Mouse (Mus musculus): ENCODE data around the gene Adra1b. TPM values are rescaled to one million over a fixed set of nuclear protein-coding genes. Genes with fewer than 3 reads are reported as not detected.

Adra1b gene
- polyA plus RNA-seq, 1 experiment from 2014 or later = 0.34 TPM

DNA sequence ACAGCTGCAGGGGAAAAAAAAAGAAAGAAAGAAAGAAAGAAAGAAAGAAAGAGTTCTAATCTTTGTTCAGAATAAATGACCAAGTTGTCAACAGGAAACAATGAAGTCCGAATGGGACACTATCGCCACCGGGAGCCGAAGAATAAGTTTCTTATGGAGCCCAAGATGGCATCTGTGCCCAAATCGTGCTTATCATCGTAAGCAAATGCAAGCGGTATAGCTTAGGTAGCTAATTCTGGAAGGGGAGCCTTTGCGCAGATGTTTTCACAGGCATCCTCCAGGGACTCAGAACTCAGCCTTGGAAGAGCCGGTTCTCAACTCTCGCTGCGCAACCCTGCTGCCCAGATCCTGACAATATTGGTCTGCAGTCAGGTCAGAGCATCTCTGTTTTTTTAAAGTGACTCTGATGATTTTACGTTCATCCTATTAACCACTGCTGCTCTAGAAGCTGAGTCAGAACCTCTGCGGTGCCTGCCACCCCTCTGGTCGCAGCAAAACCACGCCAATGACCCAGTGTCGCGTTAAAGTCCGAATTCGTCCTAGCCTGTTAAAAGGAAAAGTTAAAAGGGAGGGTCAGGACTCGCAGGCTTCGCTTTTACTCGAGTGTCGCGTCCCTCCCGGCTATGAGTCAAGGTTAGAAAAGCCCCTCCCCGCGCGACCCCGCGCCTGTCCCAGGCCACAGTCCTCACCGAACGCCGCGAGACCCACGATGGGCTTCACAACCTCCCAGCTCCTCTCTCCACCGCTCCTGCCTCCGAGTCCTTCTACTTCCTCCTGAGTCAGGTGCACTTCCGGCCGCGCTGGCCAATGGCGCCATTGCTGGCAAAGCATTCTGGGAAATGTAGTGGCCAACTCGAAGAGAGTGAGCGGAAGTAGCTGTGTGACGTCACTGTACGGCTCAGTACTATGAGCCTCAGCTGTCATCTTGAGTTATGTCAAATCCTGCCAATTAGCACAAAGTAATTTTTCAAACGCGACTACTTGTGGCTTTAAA lies 153.5 kb downstream of the Adra1b start, which contains the start of gene Ttc1:
Ttc1 (minus strand) TSS at position 776 of the 994 bp plus-strand sequence.
- Histone ChIP-seq H3K4me3 (replicated peaks) (peak within 1 kb of the TSS; percentile 66), H3K4me1 (replicated peaks) (peaks cover 9% of the 10 kb centered on the region; the same call in 1 of the 2 replicates), H3K4me2 (replicated peaks) (peak within 1 kb of the TSS; percentile 78), H3K36me3 (peaks cover 5% of the 10 kb centered on the region), H3K27ac (no peak within 1 kb of the TSS), H3K9me3 (no peaks in the 10 kb centered on the region), H3K9ac (peak within 1 kb of the TSS; percentile 57), H3K27me3 (replicated peaks) (no peaks in the 10 kb centered on the region)
- WGBS = 4% methylated on average over 47 of the region's 47 CpGs
- peak; percentile 100 for ATAC-seq

DNA sequence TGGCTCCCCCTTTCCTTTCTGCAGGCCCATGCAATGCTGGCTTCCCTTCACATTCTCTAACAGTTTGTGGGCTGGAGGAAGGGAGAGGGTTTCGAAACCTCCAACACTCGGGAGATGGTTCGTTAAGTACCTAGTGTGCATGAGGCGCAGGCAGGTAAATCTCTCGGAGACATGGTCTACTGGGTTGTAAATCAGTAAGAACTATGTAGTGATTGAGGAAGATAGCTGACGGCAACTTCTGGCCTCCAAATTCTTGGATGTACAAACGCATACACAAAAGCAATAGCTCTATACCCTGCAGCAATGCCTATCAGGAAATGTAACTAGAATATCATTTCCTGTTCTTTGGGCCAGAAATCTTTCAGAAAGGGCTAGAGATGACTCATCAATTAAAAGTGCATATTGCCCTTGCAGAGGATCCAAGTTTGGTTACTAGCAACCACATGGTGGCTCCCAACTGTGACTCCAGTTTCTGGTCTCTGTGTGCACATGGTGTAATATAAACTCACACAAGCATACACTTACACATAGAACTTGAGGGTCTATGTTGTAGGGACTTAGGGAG lies 172.2 kb downstream of the Adra1b start:
- H3K4me1 ChIP-seq (replicated peaks) = no peaks in the 10 kb centered on the region
- H3K27me3 ChIP-seq (replicated peaks) = no peaks in the 10 kb centered on the region
- H3K4me2 ChIP-seq (replicated peaks) = no peak overlapping the region
- H3K9ac ChIP-seq = no peak overlapping the region
- WGBS = 81% methylated on average over 7 of the region's 7 CpGs
- H3K9me3 ChIP-seq = no peaks in the 10 kb centered on the region
- ATAC-seq = no peak
- H3K4me3 ChIP-seq (replicated peaks) = no peak overlapping the region
- H3K36me3 ChIP-seq = peaks cover 8% of the 10 kb centered on the region
- H3K27ac ChIP-seq = no peak overlapping the region

DNA sequence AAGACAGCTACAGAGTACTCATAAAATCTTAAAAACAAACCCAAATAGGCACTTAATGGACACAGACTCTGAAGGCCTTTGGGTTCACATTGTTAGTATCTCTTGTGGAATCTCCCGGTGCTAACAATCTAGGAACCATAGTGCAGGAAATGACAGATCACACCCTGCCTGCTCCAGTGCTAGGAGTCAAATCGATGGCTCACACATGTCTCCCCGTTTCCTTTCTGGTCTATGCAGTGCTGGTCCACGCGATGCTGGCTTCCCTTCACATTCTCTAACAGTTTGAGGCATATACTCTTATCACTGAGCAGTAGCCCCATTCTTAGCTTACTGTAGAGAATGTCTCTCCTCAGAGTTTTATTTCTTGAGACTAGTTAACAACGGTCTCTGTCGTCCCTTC lies 173.2 kb downstream of the Adra1b start:
- WGBS = 74% methylated on average over 7 of the region's 7 CpGs

More for the DNA sequence above, 173.2 kb downstream of the Adra1b start:
- no peak for ATAC-seq
- no peak overlapping the region for H3K4me3 ChIP-seq (replicated peaks)
- no peaks in the 10 kb centered on the region for H3K27me3 ChIP-seq (replicated peaks)
- no peak overlapping the region for H3K9ac ChIP-seq
- no peak overlapping the region for H3K4me2 ChIP-seq (replicated peaks)
- H3K36me3 ChIP-seq = peaks cover 6% of the 10 kb centered on the region; the same call in 1 of the 2 replicates
- H3K27ac ChIP-seq = no peak overlapping the region
- no peaks in the 10 kb centered on the region for H3K4me1 ChIP-seq (replicated peaks)
- H3K9me3 ChIP-seq = no peaks in the 10 kb centered on the region

Other genes with a start within 250 kb of the Adra1b start
- gene Pwwp2a, start 219.2 kb downstream of the Adra1b start, polyA plus RNA-seq (2015; fragmentation: Nextera tagmentation; extraction: Ambion mirVana) = 20.2 and 22.0 TPM in 2 replicates
- 56.6 and 62.6 TPM in 2 replicates for gene Ttc1, start 153.2 kb downstream of the Adra1b start, polyA plus RNA-seq (2015; fragmentation: Nextera tagmentation; extraction: Ambion mirVana)

All from intestine, embryonic 15.5 days (tissue).